Mouse (Mus musculus): ENCODE measurements around the gene Rptor.
A peak's percentile ranks its signal among the peaks of the same experiment; 100 is the strongest.

Gene Rptor

GRCm38 (mm10) chr11:119692196-119692910 lies 89.6 kb downstream of the Rptor start:
- no peak for DNase-seq

GRCm38 (mm10) chr11:119692911-119693261 lies 90.2 kb downstream of the Rptor start:
- DNase-seq = no peak

- no peak for DNase-seq
Measured at GRCm38 (mm10) chr11:119694146-119694860, 91.6 kb downstream of the Rptor start.

- no peak for DNase-seq
Measured at GRCm38 (mm10) chr11:119696401-119696800, 93.7 kb downstream of the Rptor start.

GRCm38 (mm10) chr11:119705381-119706066 lies 102.8 kb downstream of the Rptor start:
- DNase-seq = no peak

- DNase-seq = no peak
Measured at GRCm38 (mm10) chr11:119707259-119707658, 104.6 kb downstream of the Rptor start.

- DNase-seq = no peak
Measured at GRCm38 (mm10) chr11:119709239-119709638, 106.5 kb downstream of the Rptor start.

- no peak for DNase-seq
Measured at GRCm38 (mm10) chr11:119710338-119710737, 107.6 kb downstream of the Rptor start.

- no peak for DNase-seq
Measured at GRCm38 (mm10) chr11:119710822-119711221, 108.1 kb downstream of the Rptor start.

- no peak for DNase-seq
Measured at GRCm38 (mm10) chr11:119715437-119715836, 112.7 kb downstream of the Rptor start.

- no peak for DNase-seq
Measured at GRCm38 (mm10) chr11:119715841-119716596, 113.3 kb downstream of the Rptor start.

GRCm38 (mm10) chr11:119718115-119718514 lies 115.4 kb downstream of the Rptor start:
- no peak for DNase-seq

GRCm38 (mm10) chr11:119720101-119721048 lies 117.7 kb downstream of the Rptor start:
- DNase-seq = peak in 1 of 2 experiments; percentile 57

- no peak for DNase-seq
Measured at GRCm38 (mm10) chr11:119724709-119725108, 122.0 kb downstream of the Rptor start.

- peak in 1 of 2 experiments; percentile 38 for DNase-seq
Measured at GRCm38 (mm10) chr11:119731382-119731781, 128.7 kb downstream of the Rptor start.

- peak in 1 of 2 experiments; percentile 42 for DNase-seq
Measured at GRCm38 (mm10) chr11:119732362-119732761, 129.7 kb downstream of the Rptor start.

- peak; percentile 76 to 78 for DNase-seq
Measured at GRCm38 (mm10) chr11:119732961-119733656, 130.4 kb downstream of the Rptor start.

- peak; percentile 70 for DNase-seq
Measured at GRCm38 (mm10) chr11:119733657-119733990, 130.9 kb downstream of the Rptor start.

GRCm38 (mm10) chr11:119735152-119735551 lies 132.4 kb downstream of the Rptor start:
- DNase-seq = peak in 1 of 2 experiments; percentile 41

- peak in 1 of 2 experiments; percentile 42 for DNase-seq
Measured at GRCm38 (mm10) chr11:119738990-119739846, 136.5 kb downstream of the Rptor start.

All from cerebellum, postnatal 25 days (tissue).